Mouse (Mus musculus) spleen, adult 2 months (tissue): ENCODE results near the gene Pabpc1l.

ENCODE experiments used
- CTCF ChIP-seq: fragments of 200-500 bp; IDR thresholded peaks from 2 replicates; pipeline ENCODE4 v1.5.1; 2011; ENCODE audit warnings: mild to moderate bottlenecking, inconsistent platforms; ENCODE audit not compliant: insufficient read depth, insufficient read length, insufficient replicate concordance; ENCODE audit errors: extremely low read depth
- POLR2A ChIP-seq: fragments of 200-500 bp; IDR thresholded peaks from 2 replicates; pipeline ENCODE4 v1.6.1; 2011; ENCODE audit warnings: low read depth, low read length, inconsistent platforms

DNA sequence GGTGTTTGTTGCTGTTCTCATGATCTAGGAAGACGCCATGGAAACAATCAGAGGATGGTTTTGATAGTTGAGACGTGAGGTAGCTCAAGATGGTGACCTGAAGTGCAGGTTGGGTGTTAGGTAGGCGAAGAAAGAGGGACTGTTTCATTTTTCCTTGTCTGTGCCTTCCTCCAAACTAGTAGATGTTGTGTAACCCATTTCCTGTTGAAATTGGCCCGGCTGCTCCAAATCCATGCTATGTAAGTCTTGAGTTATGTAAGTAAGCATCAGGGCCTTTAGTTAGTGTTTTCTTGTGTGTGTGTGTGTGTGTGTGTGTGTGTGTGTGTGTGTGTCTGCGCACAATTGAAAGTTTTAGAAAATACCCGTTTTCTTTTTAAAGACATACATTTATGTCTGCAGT, 16.0 kb upstream of the Pabpc1l start:
- no peak for TF ChIP-seq CTCF
- no peak for TF ChIP-seq POLR2A
